Mouse (Mus musculus) liver, adult 2 months (tissue): ENCODE measurements around the gene Parvg.

ENCODE experiments used
- CTCF ChIP-seq: fragments of 200-500 bp; IDR thresholded peaks from 2 replicates; pipeline ENCODE4 v1.5.1; 2011; ENCODE audit warnings: low read depth, low read length, control low read depth
- POLR2A ChIP-seq: fragments of 200-500 bp; IDR thresholded peaks from 2 replicates; pipeline ENCODE4 v1.6.1; 2011; ENCODE audit warnings: low read length, control low read depth; ENCODE audit not compliant: insufficient read depth; ENCODE audit errors: extremely low read depth

- TF ChIP-seq POLR2A = no peak
- TF ChIP-seq CTCF = no peak
Observed at GRCm38 (mm10) chr15:84337599-84337998, 13.8 kb downstream of the Parvg start.
